Mouse (Mus musculus) neural tube, embryonic 11.5 days (tissue): Measurements from ENCODE around the gene Tomm6. TPM values are rescaled to one million over a fixed set of nuclear protein-coding genes. Genes with fewer than 3 reads are reported as not detected.

Experiments
- ATAC-seq: fragments of 200-750 bp; cut with Nextera tagmentation; 2 replicates; pipeline ENCODE4 v1.8.0; 2017; ENCODE audit warnings: moderate number of reproducible peaks, mild to moderate bottlenecking, moderate TSS enrichment, moderate library complexity; ENCODE audit not compliant: insufficient read depth, low FRiP score, low TSS enrichment
- DNase-seq: peaks from one replicate; pipeline ENCODE4 v3.0.0-alpha.2; 2015; ENCODE audit warnings: low spot score
- H3K27ac ChIP-seq: fragments of 300-500 bp; sonication (generic); 2 replicates; pipeline ENCODE4 v1.5.1; 2014; ENCODE audit warnings: low read depth, mild to moderate bottlenecking, low read length
- H3K27me3 ChIP-seq: fragments of 300-500 bp; sonication (generic); 2 replicates; pipeline ENCODE4 v1.6.1; 2014; ENCODE audit warnings: mild to moderate bottlenecking, low read length, mixed read lengths; ENCODE audit not compliant: control insufficient read depth, insufficient read depth
- H3K36me3 ChIP-seq: fragments of 300-500 bp; sonication (generic); 2 replicates; pipeline ENCODE4 v1.6.1; 2014; ENCODE audit warnings: mild to moderate bottlenecking, low read length, moderate library complexity, mixed read lengths; ENCODE audit not compliant: control insufficient read depth, insufficient read depth
- H3K4me1 ChIP-seq: fragments of 300-500 bp; sonication (generic); 2 replicates; pipeline ENCODE4 v1.6.1; 2014; ENCODE audit warnings: low read length, mixed read lengths; ENCODE audit not compliant: control insufficient read depth, insufficient read depth
- H3K4me2 ChIP-seq: fragments of 300-500 bp; sonication (generic); 2 replicates; pipeline ENCODE4 v1.6.1; 2014; ENCODE audit warnings: low read depth, mild to moderate bottlenecking, moderate library complexity
- H3K4me3 ChIP-seq: fragments of 300-500 bp; sonication (generic); 2 replicates; pipeline ENCODE4 v1.5.1; 2014; ENCODE audit warnings: low read depth, low read length
- H3K9ac ChIP-seq: fragments of 300-500 bp; sonication (generic); 2 replicates; pipeline ENCODE4 v1.6.1; 2014; ENCODE audit warnings: mild to moderate bottlenecking, low read length
- H3K9me3 ChIP-seq: fragments of 300-500 bp; sonication (generic); 2 replicates; pipeline ENCODE4 v1.6.1; 2016; ENCODE audit warnings: low read length; ENCODE audit not compliant: control insufficient read depth
- WGBS: fragments of 180-500 bp; shearing (Covaris S2); extraction: QIAGEN DNeasy Blood & Tissue Kit; methylation state at CpG from one replicate; pipeline ENCODE4 v1.1.7; 2014; 5-methylcytosine and 5-hydroxymethylcytosine counted together
- polyA plus RNA-seq: library from polyadenylated mRNA; unstranded; fragments of >200 nt; fragmentation: Nextera tagmentation; extraction: Ambion mirVana; gene quantifications from 2 replicates; pipeline ENCODE4 v1.2.1, GENCODE M21; 2014

The Tomm6 gene
- 333 and 346 TPM in 2 replicates for polyA plus RNA-seq

GRCm38 (mm10) chr17:47688344-47688607, at the start of gene Tomm6:
TSS of gene Tomm6 (minus strand) at chr17:47688386.
- WGBS: 0% methylated on average over 9 of the region's 9 CpGs

DNA sequence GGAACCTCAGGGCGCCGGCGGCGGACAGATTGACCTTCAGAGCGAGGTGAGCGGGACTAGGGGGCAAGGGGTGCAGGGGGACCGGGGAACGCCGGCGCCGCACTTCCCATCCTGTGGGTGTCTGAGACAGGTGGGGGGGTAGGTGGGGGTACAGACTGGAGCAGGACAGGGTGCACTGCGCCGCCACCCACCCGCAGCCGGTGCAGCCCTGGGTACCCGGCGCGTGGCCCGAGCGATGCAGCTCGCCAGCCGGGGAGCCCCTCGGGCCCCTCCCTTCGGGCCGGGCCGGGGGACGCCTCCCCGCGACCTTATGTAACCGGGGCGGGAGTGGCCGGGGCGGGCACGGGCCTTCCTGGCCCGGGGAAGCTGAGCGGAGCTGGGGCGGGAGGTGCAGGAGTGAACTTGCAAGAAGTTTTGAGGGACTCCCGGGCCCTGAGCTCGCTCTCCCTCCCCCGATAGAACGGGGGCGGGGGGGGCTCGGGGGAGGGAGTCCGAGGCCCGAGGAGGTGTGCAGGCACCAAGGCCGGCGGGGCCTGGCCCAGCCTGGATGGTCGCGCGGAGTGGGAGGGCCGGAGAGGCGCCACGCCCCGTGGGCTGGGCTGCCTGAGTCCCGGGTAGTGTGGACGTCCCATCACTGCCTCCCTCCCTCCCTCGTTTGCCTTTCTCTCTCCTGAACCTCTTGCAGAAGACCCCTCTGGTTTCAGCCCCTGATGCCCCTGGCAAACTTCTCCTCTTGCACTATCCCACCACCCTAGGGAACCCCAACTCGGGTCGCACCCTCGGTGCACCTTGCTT, 49.3 kb upstream of the Tomm6 start:
- H3K27ac ChIP-seq: no peak overlapping the region
- DNase-seq: peak; percentile 65
- H3K4me1 ChIP-seq: peaks cover 18% of the 10 kb centered on the region
- H3K9me3 ChIP-seq: no peaks in the 10 kb centered on the region
- peak overlapping the region; percentile 53 for H3K4me3 ChIP-seq
- H3K36me3 ChIP-seq: no peaks in the 10 kb centered on the region
- H3K9ac ChIP-seq: peak overlapping the region; percentile 61
- peaks cover 23% of the 10 kb centered on the region for H3K27me3 ChIP-seq
- WGBS: under 1% methylated on average over 45 of the region's 60 CpGs
- ATAC-seq: peak; percentile 73
- H3K4me2 ChIP-seq: peak overlapping the region; percentile 97

More at GRCm38 (mm10) chr17:47688344-47688607, at the start of gene Tomm6:
- no peak for DNase-seq
- peak within 1 kb of the TSS; percentile 78 for H3K4me3 ChIP-seq
- H3K36me3 ChIP-seq: 0 out of 2 replicates have a peak, but pooled peaks cover 2% of the 10 kb centered on the region
- H3K4me1 ChIP-seq: peaks cover 7% of the 10 kb centered on the region
- peak within 1 kb of the TSS; percentile 94 for H3K4me2 ChIP-seq
- peak within 1 kb of the TSS; percentile 67 for H3K27ac ChIP-seq
- ATAC-seq: no peak
- H3K27me3 ChIP-seq: no peaks in the 10 kb centered on the region
- H3K9me3 ChIP-seq: no peaks in the 10 kb centered on the region
- peak within 1 kb of the TSS; percentile 77 for H3K9ac ChIP-seq

DNA sequence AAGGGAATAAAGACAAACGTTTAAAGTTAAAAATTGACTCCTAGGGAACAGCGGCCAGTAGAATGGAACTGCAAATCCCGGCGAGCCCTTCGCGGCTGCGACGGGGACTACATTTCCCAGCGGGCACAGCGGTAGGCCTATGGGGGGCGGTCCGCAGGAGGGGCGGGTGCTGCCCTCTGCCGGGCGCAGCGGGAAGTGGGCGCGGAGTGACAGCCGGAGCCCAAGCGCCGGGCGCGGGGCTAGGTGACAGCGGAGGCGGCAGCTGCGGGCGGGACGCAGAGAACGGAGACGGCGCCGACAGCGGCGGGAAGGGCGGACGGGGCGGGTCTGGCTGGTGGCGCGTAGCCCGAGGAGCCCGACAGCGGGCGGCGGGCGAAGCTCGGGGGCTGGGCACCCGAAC, 48.7 kb upstream of the Tomm6 start, which contains the start of gene Tfeb:
Gene Tfeb (plus strand): TSS at position 175 of the 400 bp plus-strand sequence.
- Histone ChIP-seq H3K27ac (no peak within 1 kb of the TSS), H3K4me3 (peak within 1 kb of the TSS; percentile 53), H3K9me3 (no peaks in the 10 kb centered on the region), H3K36me3 (no peaks in the 10 kb centered on the region), H3K27me3 (peaks cover 23% of the 10 kb centered on the region), H3K4me2 (peak within 1 kb of the TSS; percentile 97), H3K4me1 (peaks cover 18% of the 10 kb centered on the region), H3K9ac (peak within 1 kb of the TSS; percentile 61)
- ATAC-seq: peak; percentile 65
- under 1% methylated on average over 47 of the region's 47 CpGs for WGBS
- DNase-seq: peak; percentile 97

GRCm38 (mm10) chr17:47735553-47736100, 47.4 kb upstream of the Tomm6 start:
- Histone ChIP-seq H3K4me1 (peaks cover 18% of the 10 kb centered on the region), H3K27me3 (peaks cover 23% of the 10 kb centered on the region), H3K4me2 (no peak overlapping the region), H3K36me3 (no peaks in the 10 kb centered on the region), H3K9me3 (no peaks in the 10 kb centered on the region), H3K4me3 (no peak overlapping the region), H3K27ac (no peak overlapping the region), H3K9ac (no peak overlapping the region)
- DNase-seq (no peak), ATAC-seq (no peak)
- WGBS: 74% methylated on average over 14 of the region's 14 CpGs

DNA sequence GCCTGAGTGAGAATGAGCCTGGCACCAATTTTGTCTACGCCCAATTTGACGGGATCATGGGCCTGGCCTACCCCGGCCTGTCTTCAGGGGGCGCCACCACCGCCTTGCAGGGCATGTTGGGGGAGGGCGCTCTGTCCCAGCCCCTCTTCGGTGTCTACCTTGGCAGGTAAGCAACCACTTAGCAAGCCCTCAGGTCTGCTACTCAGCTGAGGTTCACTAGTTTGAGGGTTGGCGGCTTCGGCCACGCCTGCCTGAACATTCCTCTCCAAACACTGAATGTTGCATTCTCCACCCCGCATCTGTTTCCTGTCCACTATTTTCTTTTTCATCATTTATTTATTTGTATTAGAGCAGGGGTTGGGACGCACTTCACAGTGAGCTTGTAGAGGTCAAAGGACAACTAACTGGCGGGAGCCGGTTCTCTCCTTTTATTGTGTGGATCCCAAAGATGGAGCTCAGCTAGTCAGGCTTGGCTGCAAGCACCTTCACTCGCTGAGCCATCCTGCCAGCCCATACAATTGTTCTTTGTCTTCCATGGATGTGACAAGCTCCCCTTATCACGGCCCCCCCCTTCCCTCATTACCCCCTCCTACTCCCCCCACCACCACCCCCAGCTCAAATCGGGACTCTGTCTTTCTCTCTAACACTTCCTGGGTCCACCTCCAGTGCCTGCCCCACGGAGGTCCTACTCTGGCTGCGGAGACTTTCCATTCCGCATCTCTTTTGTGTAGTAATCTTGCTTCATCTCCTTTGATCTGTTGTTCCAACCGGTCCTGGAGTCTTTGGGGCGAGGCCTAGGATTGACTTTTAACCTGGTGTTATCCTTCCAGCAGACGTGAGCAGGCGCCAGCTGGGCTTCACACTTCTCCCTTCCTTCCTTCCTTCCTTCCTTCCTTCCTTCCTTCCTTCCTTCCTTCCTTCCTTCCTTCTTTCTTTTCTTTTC, 42.7 kb upstream of the Tomm6 start:
- Histone ChIP-seq H3K4me3 (no peak overlapping the region), H3K27me3 (no peaks in the 10 kb centered on the region), H3K4me1 (no peaks in the 10 kb centered on the region), H3K9me3 (no peaks in the 10 kb centered on the region), H3K4me2 (no peak overlapping the region), H3K27ac (no peak overlapping the region), H3K36me3 (no peaks in the 10 kb centered on the region), H3K9ac (no peak overlapping the region)
- ATAC-seq (no peak), DNase-seq (no peak)
- 55% methylated on average over 24 of the region's 24 CpGs for WGBS

DNA sequence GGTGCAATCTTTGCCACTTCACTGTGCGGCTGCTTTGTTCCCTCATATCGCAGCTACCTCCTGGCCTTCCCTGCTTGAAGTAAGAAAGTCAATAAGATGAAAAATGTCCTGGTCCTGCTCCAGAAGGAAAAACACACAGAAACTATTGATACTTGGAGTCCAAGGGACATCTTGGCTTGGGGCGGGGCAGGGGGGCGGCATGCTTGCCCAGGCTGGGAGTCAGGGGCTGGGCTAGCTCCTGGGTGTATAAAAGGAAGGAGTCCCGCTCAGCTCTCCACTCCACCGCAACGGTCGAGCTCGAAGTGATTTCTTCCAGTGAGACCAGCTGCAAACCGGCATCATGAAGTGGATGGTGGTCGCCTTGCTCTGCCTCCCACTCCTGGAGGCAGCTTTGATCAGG, 38.4 kb upstream of the Tomm6 start, which contains the start of gene Pgc:
Gene Pgc (plus strand): TSS at position 277 of the 400 bp plus-strand sequence.
- no peaks in the 10 kb centered on the region for H3K4me1 ChIP-seq
- 74% methylated on average over 11 of the region's 11 CpGs for WGBS
- H3K9me3 ChIP-seq: no peaks in the 10 kb centered on the region

GRCm38 (mm10) chr17:47721183-47721582, 33.0 kb upstream of the Tomm6 start:
- Histone ChIP-seq H3K4me3 (no peak overlapping the region), H3K27me3 (no peaks in the 10 kb centered on the region), H3K9me3 (no peaks in the 10 kb centered on the region), H3K36me3 (no peaks in the 10 kb centered on the region), H3K27ac (no peak overlapping the region), H3K4me1 (no peaks in the 10 kb centered on the region), H3K4me2 (no peak overlapping the region), H3K9ac (no peak overlapping the region)
- ATAC-seq (no peak), DNase-seq (no peak)
- 86% methylated on average over 4 of the region's 4 CpGs for WGBS

More for the DNA sequence above, 38.4 kb upstream of the Tomm6 start, which contains the start of gene Pgc:
- Histone ChIP-seq H3K27me3 (no peaks in the 10 kb centered on the region), H3K9ac (no peak within 1 kb of the TSS), H3K4me3 (no peak within 1 kb of the TSS), H3K27ac (no peak within 1 kb of the TSS), H3K36me3 (no peaks in the 10 kb centered on the region), H3K4me2 (no peak within 1 kb of the TSS)
- ATAC-seq (no peak), DNase-seq (no peak)

- Histone ChIP-seq H3K36me3 (no peaks in the 10 kb centered on the region), H3K4me1 (no peaks in the 10 kb centered on the region), H3K4me3 (no peak overlapping the region), H3K27ac (no peak overlapping the region), H3K9ac (no peak overlapping the region), H3K4me2 (no peak overlapping the region), H3K27me3 (no peaks in the 10 kb centered on the region), H3K9me3 (no peaks in the 10 kb centered on the region)
- DNase-seq (no peak), ATAC-seq (no peak)
- WGBS: 63% methylated on average over 3 of the region's 3 CpGs
Observed at GRCm38 (mm10) chr17:47715037-47715436, 26.9 kb upstream of the Tomm6 start.
